Mouse (Mus musculus): ENCODE data around the gene Olfr1510. TPM values are rescaled to one million over a fixed set of nuclear protein-coding genes. Genes with fewer than 3 reads are reported as not detected.
"Not testable (repeated sequence)": the region's sequence is repeated elsewhere in the genome, so short reads cannot be mapped to it uniquely, and the experiment has no call there.

The Olfr1510 gene
- not detected in 2 replicates for polyA plus RNA-seq (2015; fragmentation: Nextera tagmentation; extraction: Ambion mirVana)

- no peaks in the 10 kb centered on the region for H3K27me3 ChIP-seq
- no peak within 1 kb of the TSS for H3K9ac ChIP-seq
- no peaks in the 10 kb centered on the region for H3K4me1 ChIP-seq
- WGBS, result 84% methylated on average over 3 of the region's 3 CpGs
- H3K27ac ChIP-seq, result no peak within 1 kb of the TSS
- H3K4me2 ChIP-seq, result no peak within 1 kb of the TSS
- ATAC-seq (ENCODE audit: insufficient number of reproducible peaks, insufficient read depth, low FRiP score, low TSS enrichment, low read depth), result no peak
- H3K36me3 ChIP-seq, result no peaks in the 10 kb centered on the region
- no peak within 1 kb of the TSS for H3K4me3 ChIP-seq
- no peaks in the 10 kb centered on the region for H3K9me3 ChIP-seq
These were observed at the start of gene Olfr1510 for GRCm38 (mm10) chr14:52414273-52414672. Olfr1510 (minus strand) TSS chr14:52414373.

- Histone ChIP-seq H3K9me3 (no peaks in the 10 kb centered on the region), H3K36me3 (no peaks in the 10 kb centered on the region), H3K4me3 (no peak overlapping the region), H3K27ac (no peak overlapping the region), H3K27me3 (no peaks in the 10 kb centered on the region), H3K9ac (no peak overlapping the region), H3K4me2 (no peak overlapping the region), H3K4me1 (no peaks in the 10 kb centered on the region)
- no peak for ATAC-seq (ENCODE audit: insufficient number of reproducible peaks, insufficient read depth, low FRiP score, low TSS enrichment, low read depth)
These were observed 47.8 kb upstream of the Olfr1510 start for GRCm38 (mm10) chr14:52461928-52462327.

- H3K9me3 ChIP-seq, result no peaks in the 10 kb centered on the region
- H3K4me2 ChIP-seq, result no peak overlapping the region
- no peaks in the 10 kb centered on the region for H3K27me3 ChIP-seq
- H3K9ac ChIP-seq, result no peak overlapping the region
- H3K27ac ChIP-seq, result no peak overlapping the region
- no peaks in the 10 kb centered on the region for H3K4me1 ChIP-seq
- WGBS, result 85% methylated on average over 8 of the region's 8 CpGs
- no peak overlapping the region for H3K4me3 ChIP-seq
- no peak for ATAC-seq (ENCODE audit: insufficient number of reproducible peaks, insufficient read depth, low FRiP score, low TSS enrichment, low read depth)
- H3K36me3 ChIP-seq, result no peaks in the 10 kb centered on the region
These were observed 37.0 kb upstream of the Olfr1510 start for GRCm38 (mm10) chr14:52451138-52451537.

- no peaks in the 10 kb centered on the region for H3K27me3 ChIP-seq
- H3K4me2 ChIP-seq, result no peak within 1 kb of the TSS
- no peaks in the 10 kb centered on the region for H3K4me1 ChIP-seq
- H3K9me3 ChIP-seq, result no peaks in the 10 kb centered on the region
- no peak within 1 kb of the TSS for H3K4me3 ChIP-seq
- H3K27ac ChIP-seq, result no peak within 1 kb of the TSS
- no peaks in the 10 kb centered on the region for H3K36me3 ChIP-seq
- no peak within 1 kb of the TSS for H3K9ac ChIP-seq
- ATAC-seq (ENCODE audit: insufficient number of reproducible peaks, insufficient read depth, low FRiP score, low TSS enrichment, low read depth), result no peak
These were observed 28.5 kb upstream of the Olfr1510 start, which contains the start of gene Olfr1509 for GRCm38 (mm10) chr14:52442690-52443089. Olfr1509 (plus strand) TSS chr14:52442990.

- H3K4me3 ChIP-seq, result no peak overlapping the region
- H3K9ac ChIP-seq, result no peak overlapping the region
- H3K4me1 ChIP-seq, result no peaks in the 10 kb centered on the region
- ATAC-seq (ENCODE audit: insufficient number of reproducible peaks, insufficient read depth, low FRiP score, low TSS enrichment, low read depth), result no peak
- WGBS, result 92% methylated on average over 1 of the region's 1 CpGs
- H3K9me3 ChIP-seq, result no peaks in the 10 kb centered on the region
- no peak overlapping the region for H3K4me2 ChIP-seq
- H3K27ac ChIP-seq, result no peak overlapping the region
- no peaks in the 10 kb centered on the region for H3K36me3 ChIP-seq
- no peaks in the 10 kb centered on the region for H3K27me3 ChIP-seq
These were observed 13.5 kb upstream of the Olfr1510 start for GRCm38 (mm10) chr14:52427686-52428085.

- not testable (repeated sequence) for H3K4me2 ChIP-seq, H3K4me1 ChIP-seq, H3K4me3 ChIP-seq, H3K27me3 ChIP-seq, H3K9me3 ChIP-seq, H3K9ac ChIP-seq, H3K27ac ChIP-seq, H3K36me3 ChIP-seq
- ATAC-seq (ENCODE audit: insufficient number of reproducible peaks, insufficient read depth, low FRiP score, low TSS enrichment, low read depth), result 0 out of 2 replicates have a peak, but pooled peaks have one; percentile 26
- WGBS, result 79% methylated on average over 8 of the region's 10 CpGs
These were observed 3.8 kb downstream of the Olfr1510 start for GRCm38 (mm10) chr14:52410142-52410919.

GRCm38 (mm10) chr14:52397279-52397678 is 16.9 kb downstream of the Olfr1510 start, which contains the start of gene Olfr1511:
Olfr1511 (minus strand) TSS chr14:52397379.
- ATAC-seq (ENCODE audit: insufficient number of reproducible peaks, insufficient read depth, low FRiP score, low TSS enrichment, low read depth), result no peak
- 75% methylated on average over 4 of the region's 4 CpGs for WGBS
- Histone ChIP-seq H3K9ac (no peak within 1 kb of the TSS), H3K36me3 (no peaks in the 10 kb centered on the region), H3K4me1 (no peaks in the 10 kb centered on the region), H3K4me3 (no peak within 1 kb of the TSS), H3K27ac (no peak within 1 kb of the TSS), H3K9me3 (no peaks in the 10 kb centered on the region), H3K4me2 (no peak within 1 kb of the TSS), H3K27me3 (no peaks in the 10 kb centered on the region)

GRCm38 (mm10) chr14:52390084-52390848 is 23.9 kb downstream of the Olfr1510 start:
- H3K9me3 ChIP-seq, H3K27me3 ChIP-seq, H3K4me2 ChIP-seq, H3K27ac ChIP-seq, H3K36me3 ChIP-seq, H3K4me1 ChIP-seq, H3K9ac ChIP-seq, H3K4me3 ChIP-seq: not testable (repeated sequence)
- 0 out of 2 replicates have a peak, but pooled peaks have one; percentile 10 for ATAC-seq (ENCODE audit: insufficient number of reproducible peaks, insufficient read depth, low FRiP score, low TSS enrichment, low read depth)
- WGBS, result 85% methylated on average over 9 of the region's 9 CpGs

GRCm38 (mm10) chr14:52379068-52379467 is 35.1 kb downstream of the Olfr1510 start, which contains the start of gene Olfr1512:
Olfr1512 (minus strand) TSS chr14:52379168.
- no peak within 1 kb of the TSS for H3K9ac ChIP-seq
- H3K9me3 ChIP-seq, result no peaks in the 10 kb centered on the region
- no peaks in the 10 kb centered on the region for H3K36me3 ChIP-seq
- H3K27me3 ChIP-seq, result no peaks in the 10 kb centered on the region
- no peak within 1 kb of the TSS for H3K4me2 ChIP-seq
- no peak for ATAC-seq (ENCODE audit: insufficient number of reproducible peaks, insufficient read depth, low FRiP score, low TSS enrichment, low read depth)
- no peaks in the 10 kb centered on the region for H3K4me1 ChIP-seq
- no peak within 1 kb of the TSS for H3K27ac ChIP-seq
- 71% methylated on average over 2 of the region's 2 CpGs for WGBS
- no peak within 1 kb of the TSS for H3K4me3 ChIP-seq

- Histone ChIP-seq H3K4me2 (no peak overlapping the region), H3K4me3 (no peak overlapping the region), H3K4me1 (no peaks in the 10 kb centered on the region), H3K9me3 (no peaks in the 10 kb centered on the region), H3K27me3 (no peaks in the 10 kb centered on the region), H3K36me3 (no peaks in the 10 kb centered on the region), H3K9ac (no peak overlapping the region), H3K27ac (no peak overlapping the region)
- 88% methylated on average over 3 of the region's 3 CpGs for WGBS
- ATAC-seq (ENCODE audit: insufficient number of reproducible peaks, insufficient read depth, low FRiP score, low TSS enrichment, low read depth), result no peak
These were observed 45.4 kb downstream of the Olfr1510 start for GRCm38 (mm10) chr14:52368741-52369140.
